Mouse (Mus musculus) central nervous system, embryonic 11.5 days (tissue): Measurements from ENCODE around the gene Tlr2. TPM values are rescaled to one million over a fixed set of nuclear protein-coding genes. Genes with fewer than 3 reads are reported as not detected.

Source experiments
- polyA plus RNA-seq: library from polyadenylated mRNA; depleted of rRNA; stranded (reverse); fragments of >200 nt; gene quantifications from 2 replicates; pipeline ENCODE4 v1.2.3, GENCODE M21; 2012; rRNA removed

The Tlr2 gene
- polyA plus RNA-seq, result 0.76 and 0.98 TPM in 2 replicates

DNA sequence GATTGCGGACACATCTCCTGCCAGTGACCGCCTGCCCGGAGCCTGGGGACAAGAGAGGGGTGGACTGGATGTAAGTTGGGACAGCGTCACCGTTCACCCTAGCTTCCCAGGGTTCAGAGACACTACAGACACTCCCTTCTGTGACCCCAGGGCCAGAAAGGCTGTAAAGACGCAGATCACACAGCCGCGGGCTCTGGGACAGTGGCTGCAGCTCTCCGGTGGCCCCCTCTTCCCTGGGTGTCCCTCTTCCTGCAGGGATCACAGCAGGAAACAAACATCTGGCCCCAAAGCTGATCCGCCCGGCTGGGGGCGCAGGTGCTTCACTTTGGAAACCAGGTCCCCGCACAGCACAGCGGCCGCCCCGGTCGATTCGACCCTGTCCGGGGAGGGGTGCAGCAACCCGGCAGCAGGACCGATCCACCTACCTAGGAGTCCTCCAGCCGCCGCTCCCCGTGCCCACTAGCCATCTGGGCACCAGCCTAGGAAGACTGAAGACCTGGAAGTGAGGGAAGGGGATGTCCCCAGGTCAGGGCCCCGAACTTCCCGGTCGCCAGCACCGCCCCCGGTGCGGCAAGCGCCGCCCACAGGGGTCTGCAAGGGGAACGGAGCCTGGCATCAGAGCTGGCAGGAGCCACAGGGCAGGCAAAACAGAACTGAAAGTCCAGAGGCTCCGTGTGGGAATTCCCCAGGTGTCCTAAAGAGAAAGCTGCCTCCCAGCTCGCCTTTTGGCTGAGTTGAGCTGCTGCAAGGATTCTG, at the start of gene Tlr2:
Gene Tlr2 (minus strand): TSS at position 673 of the 756 bp plus-strand sequence.

Other genes with a start within 250 kb of the Tlr2 start
- gene Sfrp2, start 75.4 kb downstream of the Tlr2 start, polyA plus RNA-seq, result 118 and 127 TPM in 2 replicates
- gene Tmem131l, start 198.4 kb upstream of the Tlr2 start, polyA plus RNA-seq, result 74.2 and 90.9 TPM in 2 replicates